Mouse (Mus musculus) heart, postnatal 36 days (tissue): ENCODE results near the gene Zfp786. TPM values are rescaled to one million over a fixed set of nuclear protein-coding genes. Genes with fewer than 3 reads are reported as not detected.
"Not testable (repeated sequence)": the region's sequence is repeated elsewhere in the genome, so short reads cannot be mapped to it uniquely, and the experiment has no call there.

Experiments used
- DNase-seq, 2 experiments: peaks; one replicate each; pipeline ENCODE4 v3.0.0; 2021 to 2022
- intact Hi-C: fragments of 180-260 bp; cut with DNase I; formaldehyde crosslinking; loops from one replicate; pipeline ENCODE4 v1.15.1; 2025
- microRNA-seq, 2 experiments: library from miRNA; unstranded; fragments of <30 nt; microRNA quantifications; one replicate each; pipeline ENCODE4 v1.2.0; 2021; ENCODE audit warnings: borderline number of aligned reads in 2 of 2
- total RNA-seq, 2 experiments: library from RNA; stranded (reverse); gene quantifications; 2 replicates each; pipeline ENCODE4 v1.2.3; 2021

Zfp786 gene
- total RNA-seq, 2 experiments from 2014 or later, result 0.68 to 0.72 TPM

DNA sequence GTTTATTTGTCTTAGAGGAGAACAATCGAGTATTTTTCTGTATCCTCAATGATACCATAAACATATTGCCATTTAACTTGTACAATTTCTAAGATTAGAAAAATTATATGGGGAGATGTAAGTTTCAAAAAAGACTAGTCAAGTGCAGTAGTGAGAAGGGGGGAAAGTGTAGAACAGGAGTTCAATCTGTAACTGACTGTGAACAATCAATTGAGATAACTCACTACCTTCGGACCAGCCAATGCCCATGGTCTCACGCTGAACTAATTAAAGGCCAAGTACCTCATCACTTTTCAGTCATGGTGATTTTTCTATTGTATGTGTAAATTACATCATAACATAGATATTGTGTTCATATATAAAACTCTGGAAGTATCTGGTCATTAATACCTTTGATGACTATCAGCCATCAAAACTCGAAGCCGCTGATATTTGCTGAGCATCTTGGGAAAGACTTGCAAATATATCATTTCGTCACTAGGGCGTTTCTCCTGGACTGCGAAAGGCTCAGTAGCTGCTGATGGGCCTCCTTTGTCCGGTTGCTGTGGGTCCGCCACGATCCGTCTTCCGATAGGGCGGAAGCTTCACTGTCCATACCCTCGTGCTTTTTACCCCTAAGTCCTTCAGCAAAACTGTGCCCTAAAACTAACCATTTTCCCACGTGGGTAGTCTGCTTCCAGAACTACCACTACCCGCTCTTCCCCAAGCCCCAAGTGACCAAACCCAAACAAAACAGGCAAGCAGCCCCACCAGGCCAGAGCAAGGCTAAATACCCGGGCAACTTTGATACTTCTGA is 42.5 kb downstream of the Zfp786 start:
- peak; percentile 78 to 87 for DNase-seq
- intact Hi-C loops, result loop anchor here (1.0 kb wide), 1 partner anchor 26 kb away; no protein-coding TSS in a partner anchor

DNA sequence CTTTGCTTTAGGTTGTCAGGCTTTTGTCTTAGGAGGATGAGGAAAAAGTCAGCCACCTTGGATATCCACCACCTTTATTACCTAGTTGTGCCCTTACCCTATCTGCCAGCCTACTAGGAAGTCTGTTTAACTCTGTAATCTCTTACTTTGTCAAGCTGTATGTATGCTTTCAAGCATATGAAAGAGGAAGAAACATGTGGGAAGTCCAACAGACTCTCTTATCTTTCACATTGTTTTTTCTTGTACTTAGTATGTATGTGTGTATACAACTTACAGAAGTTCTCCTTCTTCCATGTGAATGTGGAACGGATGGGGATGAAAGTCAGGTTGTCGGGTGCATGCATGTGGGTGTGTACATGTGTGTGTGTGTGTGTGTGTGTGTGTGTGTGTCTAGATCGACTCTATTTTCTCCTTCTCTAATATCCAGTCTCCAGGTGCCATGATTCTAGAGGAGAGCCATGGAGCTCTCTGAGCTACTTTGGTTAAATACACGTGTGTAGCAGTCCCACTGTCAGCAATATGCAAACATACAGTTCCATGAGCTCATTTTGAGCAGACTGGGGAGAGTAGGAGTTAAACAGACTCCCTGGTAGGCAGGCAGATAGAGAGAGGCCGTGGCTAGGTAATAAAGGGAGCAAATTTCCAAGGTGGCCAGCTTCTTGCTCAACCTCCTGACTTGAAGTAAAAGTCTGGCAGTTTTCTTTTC is 45.8 kb downstream of the Zfp786 start:
- no peak for DNase-seq

DNA sequence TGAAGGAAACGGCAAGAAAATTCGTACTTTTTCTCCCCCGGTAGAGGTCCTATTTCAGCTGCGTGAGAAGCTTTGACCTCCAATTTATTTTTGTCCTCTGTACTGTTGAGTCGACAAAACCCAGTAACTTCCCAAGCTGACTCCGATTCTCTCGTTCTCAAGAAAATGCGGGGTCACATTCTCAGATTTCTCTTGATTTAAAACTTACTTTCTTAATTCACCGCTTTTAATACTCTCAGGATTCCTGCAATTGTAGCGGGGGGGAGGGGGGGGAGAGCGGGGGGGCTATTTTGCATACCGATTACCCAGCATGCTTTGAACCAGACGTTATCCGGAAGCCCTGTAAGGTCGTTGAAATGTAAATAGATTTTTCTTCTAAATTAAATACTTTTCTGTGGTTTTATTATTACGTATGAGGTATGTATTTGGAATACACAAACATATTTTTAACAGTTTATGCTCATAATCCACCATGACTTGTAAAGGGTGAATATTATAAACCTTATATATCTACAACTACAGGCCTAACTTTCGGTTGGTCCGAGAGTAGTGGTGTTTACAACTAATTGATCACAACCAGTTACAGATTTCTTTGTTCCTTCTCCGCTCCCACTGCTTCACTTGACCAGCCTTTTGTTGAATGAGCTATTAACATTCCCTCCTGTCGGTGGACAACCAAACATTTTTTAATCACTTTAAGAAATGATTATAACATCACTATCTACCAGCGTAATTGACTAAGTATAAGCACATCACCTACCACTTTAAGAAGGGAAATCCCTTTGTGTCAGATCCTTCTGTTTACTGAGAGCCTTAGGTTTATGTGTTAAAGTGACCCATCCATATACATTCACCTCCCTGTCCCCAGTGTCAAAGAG is 49.3 kb downstream of the Zfp786 start:
- intact Hi-C loops, result no loop called here
- DNase-seq, result peak; percentile 39 to 56

More for the DNA sequence above, 45.8 kb downstream of the Zfp786 start:
- intact Hi-C loops, result no loop called here

DNA sequence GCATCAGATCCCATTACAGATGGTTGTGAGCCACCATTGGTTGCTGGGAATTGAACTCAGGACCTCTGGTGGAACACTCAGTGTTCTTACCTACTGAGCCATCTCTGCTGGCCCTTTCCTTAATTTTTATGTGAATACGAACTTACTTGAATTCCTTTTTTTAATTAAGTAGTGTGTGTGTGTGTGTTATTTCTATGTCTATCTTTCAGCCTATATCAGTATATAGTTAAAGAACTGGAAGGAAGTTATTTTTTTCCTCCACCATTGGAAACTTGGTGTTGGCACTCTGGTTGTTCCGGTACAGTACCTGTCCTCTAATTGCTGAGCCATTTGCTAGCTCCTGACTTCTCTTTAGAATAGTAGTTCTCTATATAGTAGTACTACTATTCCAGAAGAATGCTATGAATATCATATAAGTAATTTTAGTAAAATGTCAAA is 50.1 kb downstream of the Zfp786 start:
- DNase-seq, result no peak
- intact Hi-C loops, result no loop called here

DNA sequence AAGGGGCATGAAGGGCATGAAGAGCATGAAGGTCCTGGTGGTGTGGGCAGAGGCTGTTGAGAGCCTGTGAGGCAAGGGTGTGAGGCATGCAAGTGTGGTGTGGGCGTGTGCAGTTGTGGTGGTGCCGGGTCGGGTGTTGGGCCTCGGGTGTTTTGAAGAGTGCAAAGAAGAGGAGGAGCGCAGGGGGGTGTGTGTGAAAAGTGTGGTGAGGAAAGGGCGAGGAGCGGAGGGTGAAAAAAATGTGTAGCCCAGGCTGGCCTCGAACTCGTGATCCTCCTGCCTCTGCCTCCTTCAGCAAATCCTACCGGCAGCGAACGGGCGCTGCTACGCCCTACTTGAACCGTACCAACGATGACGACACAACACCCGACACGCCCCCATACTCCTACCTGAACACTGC is 58.9 kb downstream of the Zfp786 start:
- DNase-seq, intact Hi-C loops: not testable (repeated sequence)

DNA sequence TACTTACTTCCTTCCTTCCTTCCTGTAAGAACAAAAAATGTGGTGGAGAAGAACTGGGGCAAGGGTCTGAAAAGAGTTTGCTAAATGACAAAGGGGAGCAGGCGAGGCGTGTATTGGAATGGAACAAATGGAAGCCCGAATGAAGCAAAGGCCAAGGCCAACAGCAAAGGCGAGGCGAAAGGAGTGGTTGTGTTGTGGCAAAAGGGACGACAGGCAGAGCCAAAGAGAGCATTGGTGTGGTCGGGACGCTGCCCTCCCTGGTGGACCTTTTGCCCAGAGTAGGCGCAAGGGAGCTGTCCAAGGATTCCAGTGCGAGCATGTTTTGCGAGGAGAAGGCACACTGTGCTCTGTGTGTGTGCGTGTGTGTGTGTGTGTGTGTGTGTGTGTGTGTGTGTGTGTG is 59.6 kb downstream of the Zfp786 start:
- intact Hi-C loops, result not testable (repeated sequence)

DNA sequence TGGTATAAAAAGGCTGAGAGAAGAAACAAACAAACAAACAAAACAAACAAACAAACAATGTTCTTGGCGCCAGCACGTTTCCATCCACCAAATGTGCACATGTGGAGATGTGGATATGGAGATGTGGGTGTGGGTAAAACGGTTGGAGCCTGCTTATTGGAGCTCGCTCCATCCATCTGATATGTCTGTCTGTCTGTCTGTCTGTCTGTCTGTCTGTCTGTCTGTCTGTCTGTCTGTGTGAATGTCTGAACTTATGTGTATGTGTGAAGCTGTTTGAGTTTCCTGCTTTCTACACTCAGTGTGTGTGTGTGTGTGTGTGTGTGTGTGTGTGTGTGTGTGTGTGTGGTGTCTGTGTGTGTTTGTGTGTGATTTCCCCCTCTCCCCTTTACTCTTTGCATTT is 60.8 kb downstream of the Zfp786 start:
- not testable (repeated sequence) for DNase-seq

More for the DNA sequence above, 59.6 kb downstream of the Zfp786 start:
- DNase-seq, result not testable (repeated sequence)

More for the DNA sequence above, 60.8 kb downstream of the Zfp786 start:
- intact Hi-C loops, result not testable (repeated sequence)

Small RNA genes within 50 kb of the gene (microRNA-seq; reads per million reads assigned to microRNA genes)
- 0 to 1.3 reads per million in 2 experiments for gene Mir704

Other genes starting within 250 kb of the Zfp786 start
- 10 to 100 TPM; 10.8 to 11.4 TPM for gene Ezh2, start 235.5 kb downstream of the Zfp786 start, total RNA-seq
- 10 to 100 TPM; 38.4 to 50.1 TPM for gene Pdia4, start 17.4 kb downstream of the Zfp786 start, total RNA-seq
- gene Zfp398, start 4.8 kb upstream of the Zfp786 start, total RNA-seq, result 1 to 10 TPM; 5.6 to 8.0 TPM
- 1 to 10 TPM; 6.0 to 6.1 TPM for gene Zfp282, start 46.3 kb upstream of the Zfp786 start, total RNA-seq
- 1 to 10 TPM; 8.7 to 9.4 TPM for gene Zfp212, start 89.6 kb upstream of the Zfp786 start, total RNA-seq
- 1 to 10 TPM; 1.3 to 3.1 TPM for gene Zfp956, start 122.5 kb upstream of the Zfp786 start, total RNA-seq
- 10 to 100 TPM; 12.0 to 16.4 TPM for gene Zfp777, start 218.0 kb upstream of the Zfp786 start, total RNA-seq